Mouse (Mus musculus) bone marrow macrophage, adult 2 months (primary cell): ENCODE measurements around the gene Fbxl17.

Experiments used
- CTCF ChIP-seq: IDR thresholded peaks from 2 replicates; pipeline ENCODE4 v1.5.1; 2012; ENCODE audit warnings: low read depth, mild to moderate bottlenecking, low read length, moderate library complexity
- POLR2A ChIP-seq: IDR thresholded peaks from 2 replicates; pipeline ENCODE4 v1.6.1; 2012; ENCODE audit warnings: mild to moderate bottlenecking, low read depth, low read length, borderline replicate concordance

DNA sequence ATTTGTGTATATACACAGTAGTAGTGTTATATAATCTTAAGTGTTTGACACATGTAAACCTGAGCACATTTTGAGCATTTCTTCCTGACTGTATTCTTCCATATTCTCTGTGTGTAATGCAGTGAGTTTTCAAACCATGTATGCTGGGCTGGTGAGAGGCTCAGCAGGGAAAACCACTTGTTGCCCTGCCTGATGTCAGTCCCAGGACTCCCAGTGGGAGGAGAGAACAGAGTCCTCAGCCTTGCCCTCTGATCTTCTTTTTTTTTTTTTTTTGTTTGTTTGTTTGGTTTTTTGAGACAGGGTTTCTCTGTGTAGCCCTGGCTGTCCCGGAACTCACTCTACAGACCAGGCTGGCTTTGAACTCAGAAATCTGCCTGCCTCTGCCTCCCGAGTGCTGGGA, 321.5 kb downstream of the Fbxl17 start:
- TF ChIP-seq CTCF (no peak), POLR2A (no peak)
